Mouse (Mus musculus) right cerebral cortex, adult 2 months (tissue): ENCODE data around the gene Cacna2d2.

ENCODE experiments used
- DNase-seq, 2 experiments: peaks; one replicate each; pipeline ENCODE4 v3.0.0; 2021 to 2022; ENCODE audit warnings: low spot score in 2 of 2

Cacna2d2 gene

GRCm38 (mm10) chr9:107496359-107496758 is 96.9 kb downstream of the Cacna2d2 start:
- DNase-seq: no peak

DNA sequence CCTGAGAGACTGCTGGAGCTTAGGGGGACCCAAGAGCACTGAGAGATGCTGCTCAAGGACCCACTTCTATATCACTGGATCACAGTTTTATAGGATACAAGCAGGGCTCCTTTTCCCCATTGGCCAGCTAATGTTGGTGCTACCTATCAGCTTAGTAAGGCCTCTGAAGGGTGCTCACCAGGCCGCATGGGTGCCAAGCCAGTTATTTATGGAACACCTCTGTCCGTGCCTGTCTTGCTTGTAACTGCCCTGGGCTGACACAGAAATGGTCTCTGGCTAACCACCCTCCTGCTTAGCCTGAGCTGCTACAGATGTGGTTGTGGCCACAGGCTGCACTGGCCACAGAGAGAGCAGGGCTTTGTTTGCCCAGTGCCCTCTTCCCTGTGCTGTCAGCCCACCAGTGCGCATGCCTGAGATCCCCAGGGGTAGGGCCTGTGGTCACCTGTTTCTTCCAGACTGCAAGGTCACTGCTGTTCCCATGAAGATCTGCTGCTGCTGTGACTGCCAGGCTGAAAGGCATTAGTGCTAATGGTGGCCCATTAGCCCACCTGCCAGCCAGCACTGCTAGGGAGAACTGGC is 101.4 kb downstream of the Cacna2d2 start:
- DNase-seq: no peak

DNA sequence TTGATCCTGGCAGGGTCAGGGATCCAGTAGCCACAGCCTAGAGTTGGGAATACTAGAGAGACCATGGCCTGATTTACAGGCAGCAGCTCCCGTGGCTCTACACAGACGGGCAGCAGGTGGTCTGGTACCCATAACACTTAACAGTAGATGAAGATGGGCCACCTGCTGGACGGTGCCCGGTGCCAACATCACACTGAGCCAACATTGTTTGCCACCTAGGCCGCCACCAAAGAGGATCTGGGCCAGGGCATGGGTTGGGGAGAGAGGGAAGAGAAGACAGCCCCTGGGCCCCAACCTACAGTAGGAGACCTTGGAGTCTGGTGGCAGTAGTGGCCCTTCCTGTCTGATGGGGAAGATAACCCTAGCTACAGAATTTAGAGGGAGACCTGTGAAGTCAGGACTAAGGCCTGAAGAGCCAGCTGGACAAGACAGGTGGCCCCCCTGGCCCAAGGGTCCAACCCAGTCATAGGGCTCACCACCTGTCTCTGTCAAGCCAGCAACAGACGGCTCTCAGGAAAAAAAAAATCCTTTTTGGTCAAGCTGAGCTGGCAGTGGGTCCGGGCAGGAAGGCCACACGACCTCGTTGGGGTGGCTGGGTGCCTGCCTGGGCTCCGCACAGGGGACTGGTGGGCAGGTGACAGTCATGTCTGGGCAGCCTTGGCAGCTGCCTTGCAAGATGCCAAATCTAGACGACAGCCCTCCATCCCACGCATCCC is 102.9 kb downstream of the Cacna2d2 start:
- DNase-seq: no peak

GRCm38 (mm10) chr9:107504662-107505537 is 105.5 kb downstream of the Cacna2d2 start:
- no peak for DNase-seq

DNA sequence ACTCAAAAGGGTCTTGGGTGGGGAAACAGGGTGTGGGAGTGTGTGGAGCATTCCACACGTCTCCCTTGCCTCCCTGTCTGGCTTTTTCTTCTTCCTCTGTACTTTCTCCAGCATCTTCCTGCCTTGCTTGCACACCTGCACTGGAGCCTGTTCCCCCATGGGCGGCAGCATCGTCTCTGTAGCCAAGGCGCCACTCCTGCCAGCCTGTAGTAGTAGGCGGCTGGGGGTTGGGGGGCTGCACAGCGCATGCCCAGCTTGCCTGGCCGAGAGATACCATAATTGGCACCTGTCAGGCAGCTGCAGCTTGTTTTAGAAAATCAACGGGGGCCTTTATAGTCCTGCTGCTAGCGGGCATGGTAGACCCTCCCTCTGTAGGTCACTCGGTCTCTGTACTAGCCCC is 108.9 kb downstream of the Cacna2d2 start:
- DNase-seq: peak; percentile 69 to 72

GRCm38 (mm10) chr9:107510384-107511100 is 111.1 kb downstream of the Cacna2d2 start:
- no peak for DNase-seq

DNA sequence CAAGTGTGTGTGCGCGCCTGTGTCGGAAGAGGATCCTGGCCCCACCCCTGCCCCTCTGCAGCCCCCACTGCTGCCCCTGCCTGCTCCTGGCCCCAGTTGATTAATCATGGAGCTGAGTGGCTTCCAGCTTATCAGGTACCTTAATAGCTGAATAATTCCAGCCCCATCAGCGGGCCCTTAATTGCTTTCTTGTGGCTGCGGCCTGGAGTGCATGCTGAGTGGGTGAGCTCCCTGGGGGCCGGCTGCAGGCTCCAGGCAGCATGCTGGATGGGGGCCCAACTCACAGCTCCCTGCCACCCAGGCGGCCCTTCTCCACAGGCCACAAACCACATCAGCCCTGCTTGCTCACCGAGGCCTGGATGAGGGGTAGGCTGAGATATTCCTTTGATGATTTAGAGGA is 112.0 kb downstream of the Cacna2d2 start:
- DNase-seq: no peak

GRCm38 (mm10) chr9:107512326-107512725 is 112.9 kb downstream of the Cacna2d2 start:
- no peak for DNase-seq

GRCm38 (mm10) chr9:107514303-107514955 is 115.0 kb downstream of the Cacna2d2 start:
- peak; percentile 88 to 94 for DNase-seq

GRCm38 (mm10) chr9:107520331-107520730 is 120.9 kb downstream of the Cacna2d2 start:
- no peak for DNase-seq

- no peak for DNase-seq
Observed at GRCm38 (mm10) chr9:107521190-107521589, 121.8 kb downstream of the Cacna2d2 start.

- DNase-seq: no peak
Observed at GRCm38 (mm10) chr9:107521711-107522399, 122.4 kb downstream of the Cacna2d2 start.

DNA sequence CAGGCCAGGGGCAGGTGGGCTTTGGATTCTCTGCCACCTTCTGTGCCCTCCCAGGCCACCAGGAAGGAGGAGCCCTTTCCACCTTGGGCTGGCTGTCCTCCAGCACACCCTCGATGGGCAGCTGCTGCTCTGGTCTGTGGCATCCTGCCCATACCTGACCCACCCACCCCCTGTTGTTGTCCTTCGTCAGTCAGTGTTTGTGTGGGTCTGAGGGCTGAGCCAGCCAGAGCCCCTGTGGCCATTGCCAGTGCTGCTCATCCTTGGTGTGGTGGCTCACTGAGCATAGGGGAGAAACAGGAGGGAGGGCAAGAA is 122.9 kb downstream of the Cacna2d2 start:
- no peak for DNase-seq

- peak; percentile 74 to 77 for DNase-seq
Observed at GRCm38 (mm10) chr9:107526198-107527026, 127.0 kb downstream of the Cacna2d2 start.

DNA sequence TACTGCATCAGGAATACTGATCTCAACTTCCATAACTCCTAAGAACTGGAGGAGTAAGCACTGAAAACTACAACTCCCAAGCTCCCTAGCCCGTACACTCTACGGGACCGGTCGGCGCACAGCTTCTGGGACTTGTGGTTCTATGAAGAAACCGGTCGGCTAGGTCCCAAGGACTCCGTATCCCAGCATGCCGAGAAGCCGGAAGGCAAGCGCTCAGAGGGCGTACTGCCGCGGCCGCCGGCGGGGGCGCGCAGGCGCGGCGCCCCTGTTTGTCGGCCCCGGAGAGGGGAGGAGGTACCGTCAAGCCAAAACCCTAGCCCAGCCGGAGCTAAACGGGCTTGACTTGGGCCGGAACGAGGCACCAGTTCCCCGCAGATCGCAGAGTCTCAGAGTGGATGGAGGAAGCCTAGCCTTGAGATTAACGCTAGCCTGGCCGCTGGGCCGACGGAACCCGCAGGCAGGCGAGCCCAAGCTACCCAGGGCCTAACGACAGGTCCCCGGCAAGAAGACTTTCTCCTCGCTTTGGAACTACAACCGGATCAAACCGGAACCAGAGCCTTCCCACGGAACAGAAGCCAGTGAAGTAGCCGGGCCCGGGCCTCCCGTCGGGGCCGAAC is 134.5 kb downstream of the Cacna2d2 start, which contains the start of gene Tmem115:
Gene Tmem115 (plus strand): TSS at position 155 of the 617 bp plus-strand sequence.
- peak; percentile 92 to 94 for DNase-seq

DNA sequence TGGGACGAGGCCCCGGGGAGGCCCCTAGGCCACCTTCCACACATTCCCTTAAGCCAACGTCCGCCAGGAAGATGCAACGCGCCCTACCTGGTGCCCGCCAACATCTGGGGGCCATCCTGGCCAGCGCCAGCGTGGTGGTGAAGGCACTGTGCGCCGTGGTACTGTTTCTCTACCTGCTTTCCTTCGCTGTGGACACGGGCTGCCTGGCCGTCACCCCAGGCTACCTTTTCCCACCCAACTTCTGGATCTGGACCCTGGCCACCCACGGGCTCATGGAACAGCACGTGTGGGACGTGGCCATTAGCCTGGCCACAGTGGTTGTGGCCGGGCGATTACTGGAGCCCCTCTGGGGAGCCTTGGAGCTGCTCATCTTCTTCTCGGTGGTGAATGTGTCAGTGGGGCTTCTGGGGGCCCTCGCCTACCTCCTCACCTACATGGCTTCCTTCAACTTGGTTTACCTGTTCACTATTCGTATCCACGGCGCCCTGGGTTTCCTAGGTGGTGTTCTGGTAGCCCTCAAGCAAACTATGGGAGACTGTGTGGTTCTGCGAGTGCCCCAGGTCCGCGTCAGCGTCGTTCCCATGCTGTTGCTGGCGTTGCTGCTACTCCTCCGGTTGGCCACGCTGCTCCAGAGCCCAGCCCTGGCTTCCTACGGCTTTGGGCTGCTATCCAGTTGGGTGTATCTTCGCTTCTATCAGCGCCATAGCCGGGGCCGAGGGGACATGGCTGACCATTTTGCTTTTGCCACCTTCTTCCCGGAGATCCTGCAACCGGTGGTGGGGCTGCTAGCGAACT is 135.2 kb downstream of the Cacna2d2 start:
- no peak for DNase-seq

DNA sequence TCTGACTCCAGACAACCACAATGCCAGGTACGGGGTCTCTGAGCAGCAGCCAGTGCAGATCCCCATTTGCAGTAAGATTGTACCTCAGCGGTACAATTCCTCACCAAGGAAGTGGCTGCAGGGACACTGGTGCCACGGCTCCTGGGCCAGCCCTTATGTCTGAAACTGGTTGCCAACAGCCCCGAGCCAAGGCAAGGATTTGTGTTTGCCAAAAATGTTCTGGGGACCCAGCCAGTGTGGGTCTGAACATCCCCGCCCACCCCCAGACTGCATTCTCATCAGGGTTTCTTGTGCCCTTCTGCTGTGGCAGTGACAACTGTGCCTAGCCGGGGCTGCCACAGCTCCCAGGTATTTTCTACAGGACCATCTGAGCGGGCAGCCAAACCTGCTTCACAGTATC is 138.8 kb downstream of the Cacna2d2 start:
- no peak for DNase-seq

- no peak for DNase-seq
Observed at GRCm38 (mm10) chr9:107538711-107539110, 139.3 kb downstream of the Cacna2d2 start.

GRCm38 (mm10) chr9:107539940-107540339 is 140.5 kb downstream of the Cacna2d2 start:
- no peak for DNase-seq
